Mouse (Mus musculus): Measurements from ENCODE around the gene Gdf3. TPM values are rescaled to one million over a fixed set of nuclear protein-coding genes. Genes with fewer than 3 reads are reported as not detected.

Gene Gdf3
- polyA plus RNA-seq, 1 experiment from 2014 or later, result 0.09 TPM

GRCm38 (mm10) chr6:122598014-122598413, 11.9 kb downstream of the Gdf3 start:
- no peak for ATAC-seq
- H3K4me1 ChIP-seq (replicated peaks; ENCODE audit: control insufficient read depth, insufficient read depth, low read length), result no peaks in the 10 kb centered on the region
- no peaks in the 10 kb centered on the region; the same call in 1 of the 2 replicates for H3K36me3 ChIP-seq (ENCODE audit: control insufficient read depth, insufficient read depth)
- TF ChIP-seq CTCF (IDR thresholded peaks at IDR 0.05; ENCODE audit: low read depth), result no peak
- H3K9me3 ChIP-seq (ENCODE audit: control insufficient read depth), result no peaks in the 10 kb centered on the region
- no peaks in the 10 kb centered on the region for H3K27me3 ChIP-seq (replicated peaks; ENCODE audit: control insufficient read depth, insufficient read depth, low read length)
- H3K27ac ChIP-seq (ENCODE audit: low read depth, low read length), result no peak overlapping the region
- no peak overlapping the region for H3K4me3 ChIP-seq (ENCODE audit: low read depth, low read length)
- WGBS, result 90% methylated on average over 4 of the region's 4 CpGs
- H3K9ac ChIP-seq (ENCODE audit: low read depth, low read length), result no peak overlapping the region
- no peak overlapping the region for H3K4me2 ChIP-seq (replicated peaks; ENCODE audit: low read depth)

- no peak overlapping the region for H3K27ac ChIP-seq (ENCODE audit: low read depth, low read length)
- WGBS, result 71% methylated on average over 7 of the region's 7 CpGs
- no peak overlapping the region for H3K9ac ChIP-seq (ENCODE audit: low read depth, low read length)
- ATAC-seq, result no peak
- H3K9me3 ChIP-seq (ENCODE audit: control insufficient read depth), result no peaks in the 10 kb centered on the region
- H3K4me3 ChIP-seq (ENCODE audit: low read depth, low read length), result no peak overlapping the region
- TF ChIP-seq CTCF (IDR thresholded peaks at IDR 0.05; ENCODE audit: low read depth), result no peak
- H3K4me2 ChIP-seq (replicated peaks; ENCODE audit: low read depth), result no peak overlapping the region
- H3K36me3 ChIP-seq (ENCODE audit: control insufficient read depth, insufficient read depth), result no peaks in the 10 kb centered on the region; the same call in 1 of the 2 replicates
- no peaks in the 10 kb centered on the region for H3K4me1 ChIP-seq (replicated peaks; ENCODE audit: control insufficient read depth, insufficient read depth, low read length)
- H3K27me3 ChIP-seq (replicated peaks; ENCODE audit: control insufficient read depth, insufficient read depth, low read length), result no peaks in the 10 kb centered on the region
These were observed 13.3 kb downstream of the Gdf3 start for GRCm38 (mm10) chr6:122596608-122597007.

GRCm38 (mm10) chr6:122595637-122596036, 14.2 kb downstream of the Gdf3 start:
- Histone ChIP-seq H3K9me3 (ENCODE audit: control insufficient read depth) (no peaks in the 10 kb centered on the region), H3K9ac (ENCODE audit: low read depth, low read length) (no peak overlapping the region), H3K4me3 (ENCODE audit: low read depth, low read length) (no peak overlapping the region), H3K27me3 (replicated peaks; ENCODE audit: control insufficient read depth, insufficient read depth, low read length) (no peaks in the 10 kb centered on the region), H3K36me3 (ENCODE audit: control insufficient read depth, insufficient read depth) (no peaks in the 10 kb centered on the region; the same call in 1 of the 2 replicates), H3K4me1 (replicated peaks; ENCODE audit: control insufficient read depth, insufficient read depth, low read length) (no peaks in the 10 kb centered on the region), H3K4me2 (replicated peaks; ENCODE audit: low read depth) (peak overlapping the region; percentile 27; the same call in 1 of the 2 replicates), H3K27ac (ENCODE audit: low read depth, low read length) (no peak overlapping the region)
- WGBS, result 19% methylated on average over 7 of the region's 7 CpGs
- peak; percentile 73 for TF ChIP-seq CTCF (IDR thresholded peaks at IDR 0.05; ENCODE audit: low read depth)
- ATAC-seq, result no peak

GRCm38 (mm10) chr6:122592905-122593304, 17.0 kb downstream of the Gdf3 start:
- WGBS, result 89% methylated on average over 2 of the region's 2 CpGs

GRCm38 (mm10) chr6:122591027-122591758, 18.7 kb downstream of the Gdf3 start:
- no peaks in the 10 kb centered on the region for H3K4me1 ChIP-seq (replicated peaks; ENCODE audit: control insufficient read depth, insufficient read depth, low read length)
- peak overlapping the region; percentile 58 for H3K4me2 ChIP-seq (replicated peaks; ENCODE audit: low read depth)
- peak overlapping the region; percentile 42; the same call in 1 of the 2 replicates for H3K9ac ChIP-seq (ENCODE audit: low read depth, low read length)
- 40% methylated on average over 13 of the region's 13 CpGs for WGBS
- no peak for TF ChIP-seq CTCF (IDR thresholded peaks at IDR 0.05; ENCODE audit: low read depth)
- peak overlapping the region; percentile 95 for H3K27ac ChIP-seq (ENCODE audit: low read depth, low read length)
- no peaks in the 10 kb centered on the region for H3K36me3 ChIP-seq (ENCODE audit: control insufficient read depth, insufficient read depth)
- H3K4me3 ChIP-seq (ENCODE audit: low read depth, low read length), result peak overlapping the region; percentile 44
- H3K9me3 ChIP-seq (ENCODE audit: control insufficient read depth), result no peaks in the 10 kb centered on the region
- peak; percentile 97 for ATAC-seq
- H3K27me3 ChIP-seq (replicated peaks; ENCODE audit: control insufficient read depth, insufficient read depth, low read length), result no peaks in the 10 kb centered on the region

More at GRCm38 (mm10) chr6:122592905-122593304, 17.0 kb downstream of the Gdf3 start:
- no peak for ATAC-seq
- peak; percentile 49 for TF ChIP-seq CTCF (IDR thresholded peaks at IDR 0.05; ENCODE audit: low read depth)
- Histone ChIP-seq H3K4me1 (replicated peaks; ENCODE audit: control insufficient read depth, insufficient read depth, low read length) (no peaks in the 10 kb centered on the region), H3K36me3 (ENCODE audit: control insufficient read depth, insufficient read depth) (no peaks in the 10 kb centered on the region; the same call in 1 of the 2 replicates), H3K4me2 (replicated peaks; ENCODE audit: low read depth) (no peak overlapping the region), H3K27ac (ENCODE audit: low read depth, low read length) (no peak overlapping the region), H3K27me3 (replicated peaks; ENCODE audit: control insufficient read depth, insufficient read depth, low read length) (no peaks in the 10 kb centered on the region), H3K9me3 (ENCODE audit: control insufficient read depth) (no peaks in the 10 kb centered on the region), H3K9ac (ENCODE audit: low read depth, low read length) (no peak overlapping the region), H3K4me3 (ENCODE audit: low read depth, low read length) (no peak overlapping the region)

- no peak overlapping the region for H3K27ac ChIP-seq (ENCODE audit: low read depth, low read length)
- H3K4me2 ChIP-seq (replicated peaks; ENCODE audit: low read depth), result no peak overlapping the region
- H3K9me3 ChIP-seq (ENCODE audit: control insufficient read depth), result no peaks in the 10 kb centered on the region
- no peak overlapping the region for H3K4me3 ChIP-seq (ENCODE audit: low read depth, low read length)
- no peaks in the 10 kb centered on the region for H3K4me1 ChIP-seq (replicated peaks; ENCODE audit: control insufficient read depth, insufficient read depth, low read length)
- ATAC-seq, result no peak
- no peak for TF ChIP-seq CTCF (IDR thresholded peaks at IDR 0.05; ENCODE audit: low read depth)
- 76% methylated on average over 1 of the region's 1 CpGs for WGBS
- H3K27me3 ChIP-seq (replicated peaks; ENCODE audit: control insufficient read depth, insufficient read depth, low read length), result no peaks in the 10 kb centered on the region
- H3K9ac ChIP-seq (ENCODE audit: low read depth, low read length), result no peak overlapping the region
- H3K36me3 ChIP-seq (ENCODE audit: control insufficient read depth, insufficient read depth), result no peaks in the 10 kb centered on the region; the same call in 1 of the 2 replicates
These were observed 30.8 kb downstream of the Gdf3 start for GRCm38 (mm10) chr6:122579086-122579485.

Data from intestine, postnatal 0 days (tissue).